Mouse (Mus musculus): ENCODE data around the gene Cdh18. TPM values are rescaled to one million over a fixed set of nuclear protein-coding genes. Genes with fewer than 3 reads are reported as not detected.
A peak's percentile ranks its signal among the peaks of the same experiment; 100 is the strongest.

The Cdh18 gene
- total and polyA plus RNA-seq, 3 experiments = not detected

GRCm38 (mm10) chr15:23037561-23037960 lies 488.7 kb downstream of the Cdh18 start:
- Histone ChIP-seq H3K4me1 (ENCODE audit: control insufficient read depth in 1 of 2, insufficient read depth in 2 of 2, low read length in 2 of 2) (no peaks in the 10 kb centered on the region), H3K79me2 (ENCODE audit: control insufficient read depth, insufficient read depth, low read length, poor library complexity) (no peaks in the 10 kb centered on the region), H3K9ac (ENCODE audit: control insufficient read depth, low read depth, low read length, poor library complexity, severe bottlenecking) (no peak overlapping the region), H3K4me3 (ENCODE audit: control insufficient read depth in 1 of 2, insufficient read depth in 1 of 2, low read depth in 2 of 2, low read length in 2 of 2) (no peak overlapping the region), H3K36me3 (ENCODE audit: control insufficient read depth in 1 of 2, insufficient read depth in 2 of 2, low read length in 2 of 2) (no peaks in the 10 kb centered on the region), H3K27me3 (ENCODE audit: control insufficient read depth in 1 of 2, insufficient read depth in 2 of 2, low read length in 2 of 2) (no peaks in the 10 kb centered on the region), H3K9me3 (replicated peaks; ENCODE audit: insufficient read depth, low read length) (no peaks in the 10 kb centered on the region), H3K27ac (ENCODE audit: control insufficient read depth, low read depth, low read length) (no peak overlapping the region)
- TF ChIP-seq BHLHE40 (IDR thresholded peaks at IDR 0.05; ENCODE audit: borderline replicate concordance, low read depth, low read length) = no peak
- no peak for TF ChIP-seq TCF12 (IDR thresholded peaks at IDR 0.05; ENCODE audit: low read depth, low read length)
- no peak for TF ChIP-seq GATA1 (IDR thresholded peaks at IDR 0.05; ENCODE audit: low read depth, low read length)
- TF ChIP-seq RAD21 (IDR thresholded peaks at IDR 0.05; ENCODE audit: low read depth, low read length) = no peak
- TF ChIP-seq KAT2A (conservative IDR thresholded peaks at IDR 0.05; ENCODE audit: low read depth, low read length) = no peak
- TF ChIP-seq CHD1 (IDR thresholded peaks at IDR 0.05; ENCODE audit: low read depth, low read length) = no peak
- TF ChIP-seq MAZ (IDR thresholded peaks at IDR 0.05; ENCODE audit: low read depth, low read length) = no peak
- no peak for TF ChIP-seq JUND (IDR thresholded peaks at IDR 0.05; ENCODE audit: low read depth, low read length)
- TF ChIP-seq POLR2AphosphoS5 (IDR thresholded peaks at IDR 0.05; ENCODE audit: borderline replicate concordance, low read depth, low read length) = no peak
- TF ChIP-seq MAFK (IDR thresholded peaks at IDR 0.05; ENCODE audit: borderline replicate concordance, low read depth, low read length) = no peak
- no peak for TF ChIP-seq POLR2A (IDR thresholded peaks at IDR 0.05; ENCODE audit: control insufficient read depth in 1 of 2, insufficient read depth in 1 of 2, low read depth in 1 of 2, low read length in 2 of 2, poor library complexity in 1 of 2)
- no peak for TF ChIP-seq TAL1 (IDR thresholded peaks at IDR 0.05; ENCODE audit: low read length)
- no peak for TF ChIP-seq MYC (IDR thresholded peaks at IDR 0.05; ENCODE audit: low read depth, low read length)
- no peak for TF ChIP-seq MXI1 (IDR thresholded peaks at IDR 0.05; ENCODE audit: low read depth, low read length)
- no peak for TF ChIP-seq CHD2 (IDR thresholded peaks at IDR 0.05; ENCODE audit: low read length)
- no peak for TF ChIP-seq NRF1 (IDR thresholded peaks at IDR 0.05; ENCODE audit: insufficient read depth, low read depth, low read length, poor library complexity, severe bottlenecking)
- no peak for DNase-seq (ENCODE audit: low read depth, low spot score)

GRCm38 (mm10) chr15:23046127-23046785 lies 497.4 kb downstream of the Cdh18 start:
- no peaks in the 10 kb centered on the region for H3K4me1 ChIP-seq (ENCODE audit: control insufficient read depth in 1 of 2, insufficient read depth in 2 of 2, low read length in 2 of 2)
- H3K79me2 ChIP-seq (ENCODE audit: control insufficient read depth, insufficient read depth, low read length, poor library complexity) = no peaks in the 10 kb centered on the region
- no peak overlapping the region for H3K27ac ChIP-seq (ENCODE audit: control insufficient read depth, low read depth, low read length)
- H3K27me3 ChIP-seq (ENCODE audit: control insufficient read depth in 1 of 2, insufficient read depth in 2 of 2, low read length in 2 of 2) = no peaks in the 10 kb centered on the region
- TF ChIP-seq SMC3 (IDR thresholded peaks at IDR 0.05; ENCODE audit: low read depth, low read length) = peak; percentile 56
- TF ChIP-seq NELFE (IDR thresholded peaks at IDR 0.05; ENCODE audit: low read depth, low read length) = no peak
- TF ChIP-seq RAD21 (IDR thresholded peaks at IDR 0.05; ENCODE audit: low read depth, low read length) = peak; percentile 41
- 0 out of 2 replicates have a peak, but pooled peaks have one; percentile 28 for TF ChIP-seq USF1 (IDR thresholded peaks at IDR 0.05; ENCODE audit: low read depth, low read length)
- no peak for TF ChIP-seq KAT2A (conservative IDR thresholded peaks at IDR 0.05; ENCODE audit: low read depth, low read length)
- no peak for TF ChIP-seq SIN3A (IDR thresholded peaks at IDR 0.05; ENCODE audit: low read length)
- TF ChIP-seq GABPA (IDR thresholded peaks at IDR 0.05; ENCODE audit: low read depth, low read length) = no peak
- TF ChIP-seq GATA1 (IDR thresholded peaks at IDR 0.05; ENCODE audit: low read depth, low read length) = no peak
- no peak for TF ChIP-seq MEF2A (IDR thresholded peaks at IDR 0.05; ENCODE audit: extremely low read depth, insufficient replicate concordance, low read depth, low read length, poor library complexity, severe bottlenecking)
- peak; percentile 44 for TF ChIP-seq ZC3H11A (IDR thresholded peaks at IDR 0.05; ENCODE audit: low read depth, low read length)
- TF ChIP-seq POLR2AphosphoS2 (IDR thresholded peaks at IDR 0.05; ENCODE audit: low read length) = no peak
- peak in 1 of 3 experiments; percentile 49; a peak in 2 of 6 replicates for TF ChIP-seq CTCF (IDR thresholded peaks at IDR 0.05 in 2 of 3, conservative IDR thresholded peaks at IDR 0.05 in 1 of 3; ENCODE audit: control insufficient read depth in 1 of 3, insufficient read depth in 1 of 3, low read depth in 2 of 3, low read length in 3 of 3, poor library complexity in 1 of 3, severe bottlenecking in 1 of 3)
- H3K4me3 ChIP-seq (ENCODE audit: control insufficient read depth in 1 of 2, insufficient read depth in 1 of 2, low read depth in 2 of 2, low read length in 2 of 2) = peak overlapping the region; percentile 9 to 32; a peak in 1 of 4 replicates
- H3K9me3 ChIP-seq (replicated peaks; ENCODE audit: insufficient read depth, low read length) = no peaks in the 10 kb centered on the region
- no peak overlapping the region for H3K9ac ChIP-seq (ENCODE audit: control insufficient read depth, low read depth, low read length, poor library complexity, severe bottlenecking)
- DNase-seq (ENCODE audit: low read depth, low spot score) = peak; percentile 20
- no peaks in the 10 kb centered on the region for H3K36me3 ChIP-seq (ENCODE audit: control insufficient read depth in 1 of 2, insufficient read depth in 2 of 2, low read length in 2 of 2)
